Mouse (Mus musculus) heart, adult 2 months (tissue): ENCODE measurements around the gene Vamp4.
A peak's percentile ranks its signal among the peaks of the same experiment; 100 is the strongest.

Experiments used
- CTCF ChIP-seq: fragments of 200-600 bp; IDR thresholded peaks from 2 replicates; pipeline ENCODE4 v1.8.1; 2022; ENCODE audit warnings: antibody characterized with exemption, mild to moderate bottlenecking, moderate library complexity
- POLR2A ChIP-seq: fragments of 200-500 bp; IDR thresholded peaks from 2 replicates; pipeline ENCODE4 v1.6.1; 2011; ENCODE audit warnings: mild to moderate bottlenecking, low read depth, low read length, control low read depth; ENCODE audit not compliant: insufficient read depth

GRCm38 (mm10) chr1:162582884-162583283, 12.6 kb downstream of the Vamp4 start:
- TF ChIP-seq POLR2A (no peak), CTCF (peak; percentile 55)
